Mouse (Mus musculus) thymus, adult 2 months (tissue): ENCODE measurements around the gene Dynlrb2. TPM values are rescaled to one million over a fixed set of nuclear protein-coding genes. Genes with fewer than 3 reads are reported as not detected.

Experiments used
- DNase-seq: peaks from one replicate; pipeline ENCODE4 v3.0.0; 2021
- H3K27ac ChIP-seq: fragments of 200-500 bp; 2 replicates; pipeline ENCODE4 v1.5.1; 2012; ENCODE audit warnings: low read length, control low read depth; ENCODE audit not compliant: control insufficient read depth, insufficient read depth
- H3K27me3 ChIP-seq: fragments of 200-500 bp; 2 replicates; pipeline ENCODE4 v1.6.1; 2012; ENCODE audit warnings: mild to moderate bottlenecking, low read length, moderate library complexity, mixed read lengths; ENCODE audit not compliant: control insufficient read depth, insufficient read depth
- H3K36me3 ChIP-seq: fragments of 200-500 bp; 2 replicates; pipeline ENCODE4 v1.6.1; 2012; ENCODE audit warnings: mild to moderate bottlenecking, low read length, moderate library complexity; ENCODE audit not compliant: control insufficient read depth, insufficient read depth
- H3K4me1 ChIP-seq: fragments of 200-500 bp; replicated peaks from 2 replicates; pipeline ENCODE4 v1.6.1; 2012; ENCODE audit warnings: low read length; ENCODE audit not compliant: control insufficient read depth, insufficient read depth
- H3K4me3 ChIP-seq: fragments of 200-500 bp; 2 replicates; pipeline ENCODE4 v1.5.1; 2012; ENCODE audit warnings: mild to moderate bottlenecking, low read length, control low read depth, moderate library complexity; ENCODE audit not compliant: control insufficient read depth, insufficient read depth
- CTCF ChIP-seq: fragments of 200-500 bp; IDR thresholded peaks from 2 replicates; pipeline ENCODE4 v1.5.1; 2012; ENCODE audit warnings: mild to moderate bottlenecking, control low read depth, low read length, moderate library complexity, borderline replicate concordance; ENCODE audit not compliant: control insufficient read depth, poor library complexity, insufficient read depth; ENCODE audit errors: extremely low read depth
- POLR2A ChIP-seq: fragments of 200-500 bp; IDR thresholded peaks from 2 replicates; pipeline ENCODE4 v1.6.1; 2012; ENCODE audit warnings: mild to moderate bottlenecking, low read length, control low read depth, moderate library complexity; ENCODE audit not compliant: control insufficient read depth, poor library complexity, insufficient read depth; ENCODE audit errors: extremely low read depth
- WGBS: fragments of 180-500 bp; shearing (Covaris S2); methylation state at CpG from one replicate; pipeline ENCODE4 v1.1.7; 2018; 5-methylcytosine and 5-hydroxymethylcytosine counted together
- polyA plus RNA-seq: library from polyadenylated mRNA; depleted of rRNA; stranded (reverse); fragments of >200 nt; gene quantifications from 2 replicates; pipeline ENCODE4 v1.2.3, GENCODE M21; 2012; rRNA removed

The Dynlrb2 gene
- polyA plus RNA-seq, 1 experiment, result 1.7 TPM

DNA sequence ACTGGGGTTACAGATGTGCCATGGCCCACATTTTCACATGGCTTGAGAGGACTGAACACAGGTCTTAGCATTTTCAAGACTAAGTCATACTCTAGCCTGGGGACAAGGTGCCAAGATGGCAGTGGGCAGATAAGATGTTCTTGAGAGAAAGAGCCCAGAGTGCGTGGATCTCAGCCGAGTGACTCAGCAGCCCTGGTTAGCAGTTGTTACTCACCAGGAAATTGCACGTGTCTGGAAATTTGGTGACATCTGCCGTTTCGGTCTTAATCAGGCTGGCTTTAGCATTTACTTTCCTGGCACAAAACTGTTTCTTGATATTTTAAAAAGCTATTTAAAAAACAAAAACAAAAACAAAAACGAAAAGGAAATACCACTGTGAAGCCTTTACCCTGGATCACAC, 47.5 kb downstream of the Dynlrb2 start:
- H3K4me1 ChIP-seq, result no peaks in the 10 kb centered on the region; the same call in none of the 2 replicates
- no peak for DNase-seq
- H3K27ac ChIP-seq, result no peak overlapping the region
- H3K4me3 ChIP-seq, result no peak overlapping the region
- no peaks in the 10 kb centered on the region for H3K36me3 ChIP-seq
- no peaks in the 10 kb centered on the region for H3K27me3 ChIP-seq
- TF ChIP-seq CTCF (no peak), POLR2A (no peak)
- WGBS, result 36% methylated on average over 6 of the region's 6 CpGs

- no peak overlapping the region for H3K27ac ChIP-seq
- no peaks in the 10 kb centered on the region for H3K36me3 ChIP-seq
- H3K4me1 ChIP-seq, result no peaks in the 10 kb centered on the region; the same call in none of the 2 replicates
- 80% methylated on average over 3 of the region's 3 CpGs for WGBS
- H3K4me3 ChIP-seq, result no peak overlapping the region
- TF ChIP-seq CTCF, result no peak
- no peak for TF ChIP-seq POLR2A
- no peaks in the 10 kb centered on the region for H3K27me3 ChIP-seq
- no peak for DNase-seq
Observed at GRCm38 (mm10) chr8:116552778-116553177, 48.0 kb downstream of the Dynlrb2 start.

Other genes with a start within 250 kb of the Dynlrb2 start
- gene Cdyl2, start 228.0 kb downstream of the Dynlrb2 start, polyA plus RNA-seq, result 12.1 and 13.3 TPM in 2 replicates